Mouse (Mus musculus): ENCODE results near the gene Sel1l3.

Sel1l3 gene

DNA sequence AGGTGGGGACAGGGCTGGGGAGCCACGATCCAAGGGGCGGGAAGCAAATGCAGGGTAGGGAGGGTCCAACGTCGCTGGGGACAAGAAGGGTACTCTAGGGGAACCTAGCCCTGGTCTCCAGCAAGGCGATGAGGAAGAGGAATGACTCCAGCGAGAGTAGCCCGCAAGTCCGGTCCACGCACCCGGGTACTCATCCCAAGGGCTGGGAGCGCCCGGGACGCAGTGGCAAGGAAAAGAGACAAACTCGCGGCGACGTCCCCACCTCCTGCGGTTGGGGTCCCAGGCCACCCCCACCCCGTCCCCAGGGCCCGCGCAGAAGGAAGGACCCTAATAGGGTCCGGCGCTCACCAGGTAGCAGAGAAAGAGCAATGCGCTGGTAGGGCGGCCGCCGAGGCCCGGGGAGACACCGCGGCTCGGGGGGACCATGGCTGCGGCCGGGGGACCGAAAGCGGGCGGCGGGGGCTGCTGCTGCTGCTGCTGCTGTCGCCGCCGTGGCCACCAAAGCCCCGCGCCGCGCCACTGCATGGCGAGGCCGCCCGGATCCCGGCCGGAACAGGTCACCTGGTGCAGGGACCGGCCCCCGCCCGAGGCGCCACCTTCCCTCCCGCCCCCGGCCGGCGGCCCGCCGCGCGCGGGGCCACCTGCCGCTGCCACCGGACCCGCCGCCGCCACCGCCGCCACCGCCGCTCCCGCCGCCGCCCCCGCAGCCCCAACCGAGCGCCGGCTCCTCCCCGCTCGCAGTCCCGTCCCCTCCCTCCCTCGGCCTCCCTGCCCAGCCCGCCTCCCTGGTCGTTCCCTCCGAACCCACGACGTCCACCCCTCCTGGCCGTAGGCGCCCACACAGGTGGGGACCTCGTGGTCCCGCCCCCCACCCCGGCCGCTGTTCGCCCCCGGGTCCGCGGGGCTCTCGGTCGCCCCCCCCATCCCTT, 681 bp downstream of the Sel1l3 start:
- DNase-seq (ENCODE audit: low spot score in 2 of 2): no peak

DNA sequence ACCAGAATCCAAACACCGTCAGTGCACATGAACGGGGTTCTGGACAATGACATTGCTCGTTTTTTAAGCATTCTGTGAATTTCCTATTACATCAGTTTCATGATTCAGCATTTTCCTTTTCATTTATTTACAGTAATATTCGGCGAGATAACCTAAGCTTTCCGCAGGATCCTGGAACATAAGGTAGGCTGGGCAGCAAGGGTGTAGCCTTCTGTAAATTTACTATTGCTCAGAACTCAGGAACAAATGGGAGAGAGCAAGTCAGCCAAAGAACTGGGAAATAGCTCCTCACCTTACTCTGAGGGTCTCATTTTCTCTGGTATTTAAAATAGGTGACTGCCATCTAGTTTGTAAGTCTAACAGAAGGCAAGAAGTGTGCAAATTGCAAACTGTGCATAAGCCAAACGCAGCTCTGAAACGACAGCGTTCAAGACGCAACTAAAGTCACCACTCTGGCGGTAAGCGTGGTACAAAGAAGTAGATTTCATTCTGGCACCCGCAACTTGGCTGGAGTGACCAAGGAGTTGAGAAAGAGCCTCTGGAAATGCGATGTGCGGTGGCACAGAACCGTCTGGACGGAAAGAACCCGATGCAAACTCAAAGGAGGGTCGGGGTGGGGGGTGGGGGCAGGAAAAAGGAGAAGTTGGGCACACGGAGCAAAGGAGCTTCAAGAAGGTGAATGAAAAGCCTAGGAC, 1.5 kb downstream of the Sel1l3 start:
- DNase-seq (ENCODE audit: low spot score in 2 of 2): no peak

DNA sequence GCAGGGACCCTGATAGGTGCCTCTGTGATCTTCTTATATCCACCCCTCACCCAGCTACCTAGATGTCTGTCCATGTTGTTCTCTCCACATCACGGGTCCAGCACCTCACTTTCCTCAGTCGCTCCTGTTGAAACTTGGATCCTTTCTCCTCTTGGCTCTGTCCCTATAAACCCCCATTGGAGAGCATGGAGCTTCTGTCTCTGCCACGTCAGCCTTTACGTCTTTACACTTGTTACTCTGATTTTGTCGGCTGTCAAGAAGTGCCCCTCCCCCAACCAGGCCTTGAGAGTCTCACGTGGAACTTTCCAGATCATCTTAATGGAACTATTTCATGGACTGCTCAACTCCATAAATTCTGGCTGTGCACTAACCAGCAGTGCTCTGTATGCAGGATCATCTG, 2.5 kb downstream of the Sel1l3 start:
- DNase-seq (ENCODE audit: low spot score in 2 of 2): no peak

DNA sequence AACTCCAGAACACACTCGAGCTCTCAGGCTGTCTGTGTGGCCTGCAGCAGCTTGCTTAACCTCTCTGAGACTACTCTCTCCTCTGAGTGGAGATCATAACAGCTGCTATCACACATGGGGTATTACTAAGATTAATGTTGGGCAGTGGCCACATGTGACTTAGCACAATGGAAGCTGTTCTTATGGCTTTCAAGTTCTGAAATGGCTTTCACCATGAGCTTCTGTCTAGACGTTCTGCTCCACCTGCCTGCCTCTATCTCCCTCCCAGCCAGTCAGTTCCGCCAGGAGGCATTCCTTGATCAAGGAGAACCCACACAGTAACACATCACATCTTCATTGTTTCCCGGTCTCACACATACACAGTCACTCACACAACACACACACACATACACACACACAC, 3.2 kb downstream of the Sel1l3 start:
- DNase-seq (ENCODE audit: low spot score in 2 of 2): no peak

DNA sequence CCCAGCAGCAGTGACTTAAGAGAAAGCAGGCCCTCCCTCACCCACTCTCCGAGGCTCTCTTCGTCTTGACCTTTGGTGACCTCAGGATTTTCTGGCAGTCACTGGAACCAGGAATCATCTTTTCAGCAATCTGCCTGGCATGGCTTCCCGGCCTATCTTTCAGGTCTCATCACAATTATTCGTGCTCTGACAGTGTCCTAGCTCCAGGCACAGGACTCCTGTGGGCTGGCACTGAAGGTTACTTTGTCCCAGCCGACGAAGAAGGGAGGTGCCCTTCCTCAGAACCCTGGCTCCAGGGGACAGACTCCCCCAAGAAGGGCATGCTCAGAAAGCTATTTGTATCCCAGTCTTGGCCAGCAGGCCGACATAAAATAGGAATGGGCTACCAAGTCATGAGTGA, 4.0 kb downstream of the Sel1l3 start:
- no peak for DNase-seq (ENCODE audit: low spot score in 2 of 2)

DNA sequence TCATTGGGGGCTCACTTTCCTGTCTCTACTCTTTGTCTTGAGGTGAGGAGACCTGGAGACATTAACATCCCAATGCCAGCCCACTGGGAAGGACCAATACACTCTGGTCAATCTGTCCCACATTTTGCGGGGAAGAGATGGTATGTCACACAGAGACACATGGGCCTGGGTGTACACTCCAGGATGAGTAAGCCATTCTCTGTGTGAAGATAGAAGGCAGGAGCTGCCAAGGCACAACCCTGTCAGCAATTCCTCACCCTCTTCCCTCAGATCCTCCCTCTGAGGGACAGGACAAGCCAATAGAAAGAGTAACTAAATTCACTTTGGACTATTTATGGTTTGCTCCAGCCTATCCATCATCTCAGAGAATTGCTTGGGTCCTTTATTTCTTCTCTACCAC, 5.0 kb downstream of the Sel1l3 start:
- no peak for DNase-seq (ENCODE audit: low spot score in 2 of 2)

DNA sequence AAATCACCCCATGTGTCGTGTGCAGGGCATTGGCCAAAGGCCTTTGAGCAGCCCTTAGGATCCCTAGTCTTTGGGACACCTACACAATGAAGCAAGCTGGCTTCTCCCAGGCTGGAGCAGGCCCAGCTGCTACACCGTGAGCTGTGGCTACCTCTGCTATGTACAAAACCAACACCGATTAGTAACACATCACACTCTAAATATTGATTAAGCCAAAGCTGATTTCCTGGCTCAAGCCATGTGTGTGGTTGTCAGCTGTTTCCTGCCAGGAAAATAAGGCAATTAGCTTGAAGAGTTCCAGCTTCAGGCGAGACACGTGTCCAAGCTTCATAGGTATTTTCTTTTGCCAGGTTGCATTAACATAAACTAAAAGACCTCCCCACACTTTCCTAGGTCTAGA, 7.2 kb downstream of the Sel1l3 start:
- DNase-seq (ENCODE audit: low spot score in 2 of 2): no peak

DNA sequence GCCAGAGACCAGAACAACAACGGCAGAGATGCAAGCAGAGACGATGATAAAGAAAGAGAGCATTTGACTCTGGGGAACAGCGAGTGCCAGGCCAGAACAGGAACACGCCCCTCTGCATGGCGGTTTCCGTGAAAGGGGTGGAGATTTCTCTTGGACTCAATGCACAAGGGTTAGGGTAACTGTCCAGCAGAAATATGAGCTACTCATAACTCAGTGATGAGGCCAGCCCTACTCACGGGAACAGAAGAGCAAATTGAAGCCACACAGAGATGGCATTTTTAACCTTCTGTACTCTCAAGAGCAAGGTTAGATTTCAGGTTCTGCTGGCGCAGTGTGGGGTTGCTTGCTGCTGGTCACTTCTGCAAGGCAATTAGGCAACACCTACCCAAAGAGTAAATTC, 11.0 kb downstream of the Sel1l3 start:
- no peak for DNase-seq (ENCODE audit: low spot score in 2 of 2)

DNA sequence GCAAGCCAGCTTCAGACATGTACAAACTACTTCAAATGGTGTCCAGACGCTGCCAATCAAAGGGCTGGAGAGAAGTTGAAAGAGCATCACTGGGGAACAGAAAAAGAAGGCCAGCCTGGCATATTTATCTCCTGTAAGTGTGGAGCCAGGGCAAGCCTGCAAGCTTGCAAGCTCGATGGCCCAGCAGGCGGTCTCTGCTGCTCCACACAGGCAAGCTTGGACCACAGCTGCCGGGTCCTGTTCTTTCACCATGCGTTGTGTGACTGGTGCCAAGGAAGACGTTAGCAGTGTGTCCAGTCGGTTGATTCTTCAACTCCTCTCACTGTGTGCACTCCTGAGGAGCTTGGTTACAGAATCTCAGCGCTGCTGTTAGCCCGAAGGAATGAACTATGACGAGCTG, 12.9 kb downstream of the Sel1l3 start:
- DNase-seq (ENCODE audit: low spot score in 2 of 2): no peak

DNA sequence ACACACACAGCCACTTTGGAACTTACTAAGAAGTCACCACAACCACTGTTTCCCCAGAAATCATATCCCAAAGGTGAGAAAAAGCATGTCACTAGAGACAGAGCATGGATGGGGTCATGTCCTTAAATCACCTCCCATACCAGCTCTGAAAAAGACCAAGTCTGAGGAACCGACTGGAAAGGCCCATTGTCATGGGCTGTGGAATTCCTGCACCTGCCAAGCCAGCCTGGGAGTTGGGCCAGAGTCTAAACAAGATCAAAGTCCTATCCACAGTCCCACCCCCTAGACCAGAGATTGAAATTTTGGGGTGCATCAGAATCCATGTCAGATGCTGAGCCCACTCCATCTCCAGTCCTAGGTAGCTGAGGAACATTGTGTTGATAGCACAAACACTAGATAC, 15.3 kb downstream of the Sel1l3 start:
- no peak for DNase-seq (ENCODE audit: low spot score in 2 of 2)

DNA sequence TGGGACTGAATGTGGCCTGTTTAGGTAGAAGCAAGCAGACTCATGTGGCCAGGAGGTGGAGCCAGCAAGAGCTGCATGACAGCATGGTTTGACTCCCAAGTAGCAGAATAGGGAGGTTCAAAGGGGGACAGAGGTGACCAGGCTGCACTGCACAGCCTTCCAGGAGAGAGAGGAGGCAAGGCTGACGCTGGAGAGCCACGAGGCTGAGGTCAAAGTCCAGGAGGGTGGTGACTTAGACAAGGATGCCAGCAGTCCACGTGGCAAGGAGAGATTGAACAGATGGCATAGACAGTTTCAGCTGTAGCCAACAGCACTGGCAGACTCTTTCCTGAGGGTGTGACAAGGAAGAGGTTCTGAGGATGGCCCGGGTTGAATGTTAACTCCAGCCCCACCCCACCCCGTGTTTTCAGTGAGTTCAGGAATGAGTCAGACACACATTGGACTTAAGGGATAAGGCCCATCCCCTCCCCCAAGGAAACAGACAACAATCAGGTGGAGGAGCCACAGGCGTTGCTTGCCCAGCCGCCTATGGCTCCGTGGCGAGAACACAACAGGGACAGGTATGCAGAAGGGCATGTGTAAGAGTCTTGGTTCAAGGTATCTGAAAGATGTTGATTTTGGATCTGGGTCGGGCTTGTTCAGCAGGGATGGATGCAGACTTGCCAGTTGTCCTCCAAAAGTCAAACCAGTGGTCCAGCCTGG, 17.2 kb downstream of the Sel1l3 start:
- DNase-seq (ENCODE audit: low spot score in 2 of 2): no peak

DNA sequence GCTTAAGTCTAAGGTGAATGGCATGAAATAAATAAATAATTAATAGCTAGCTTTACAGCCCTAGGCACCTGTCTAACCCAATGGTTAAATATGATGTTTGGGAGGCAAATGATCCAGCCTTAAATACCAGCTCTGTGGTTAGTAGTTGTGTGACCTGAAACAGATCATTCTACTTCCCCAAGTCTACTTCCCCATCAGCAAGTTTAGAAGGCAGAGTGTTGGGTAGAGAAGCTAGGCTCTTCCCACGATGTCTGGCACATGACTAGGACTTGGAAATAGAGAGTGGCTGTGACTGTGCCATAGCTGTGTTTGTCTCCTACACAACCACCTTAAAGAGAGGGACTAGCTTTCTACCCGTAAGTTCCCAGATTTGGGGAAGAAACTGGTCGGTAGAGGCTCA, 18.9 kb downstream of the Sel1l3 start:
- DNase-seq (ENCODE audit: low spot score in 2 of 2): no peak

DNA sequence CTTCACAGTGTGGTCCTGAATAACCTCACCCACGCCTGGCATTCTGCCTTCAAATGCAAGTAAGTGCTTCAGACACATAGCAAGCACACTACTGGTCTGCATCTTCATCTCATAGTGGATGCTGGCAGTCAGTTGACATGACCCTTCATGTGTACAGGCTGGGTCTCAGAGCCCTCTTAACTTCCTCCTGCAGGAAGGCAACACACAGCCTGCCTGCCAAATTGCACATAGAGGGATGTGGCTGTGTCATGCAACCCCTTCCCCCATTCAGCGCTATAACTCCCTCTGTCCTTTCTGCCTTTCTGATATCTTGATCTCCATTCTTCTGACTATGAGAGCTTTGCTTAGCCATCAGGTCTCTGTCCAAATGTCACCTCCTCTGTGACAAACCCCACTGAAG, 19.3 kb downstream of the Sel1l3 start:
- no peak for DNase-seq (ENCODE audit: low spot score in 2 of 2)

DNA sequence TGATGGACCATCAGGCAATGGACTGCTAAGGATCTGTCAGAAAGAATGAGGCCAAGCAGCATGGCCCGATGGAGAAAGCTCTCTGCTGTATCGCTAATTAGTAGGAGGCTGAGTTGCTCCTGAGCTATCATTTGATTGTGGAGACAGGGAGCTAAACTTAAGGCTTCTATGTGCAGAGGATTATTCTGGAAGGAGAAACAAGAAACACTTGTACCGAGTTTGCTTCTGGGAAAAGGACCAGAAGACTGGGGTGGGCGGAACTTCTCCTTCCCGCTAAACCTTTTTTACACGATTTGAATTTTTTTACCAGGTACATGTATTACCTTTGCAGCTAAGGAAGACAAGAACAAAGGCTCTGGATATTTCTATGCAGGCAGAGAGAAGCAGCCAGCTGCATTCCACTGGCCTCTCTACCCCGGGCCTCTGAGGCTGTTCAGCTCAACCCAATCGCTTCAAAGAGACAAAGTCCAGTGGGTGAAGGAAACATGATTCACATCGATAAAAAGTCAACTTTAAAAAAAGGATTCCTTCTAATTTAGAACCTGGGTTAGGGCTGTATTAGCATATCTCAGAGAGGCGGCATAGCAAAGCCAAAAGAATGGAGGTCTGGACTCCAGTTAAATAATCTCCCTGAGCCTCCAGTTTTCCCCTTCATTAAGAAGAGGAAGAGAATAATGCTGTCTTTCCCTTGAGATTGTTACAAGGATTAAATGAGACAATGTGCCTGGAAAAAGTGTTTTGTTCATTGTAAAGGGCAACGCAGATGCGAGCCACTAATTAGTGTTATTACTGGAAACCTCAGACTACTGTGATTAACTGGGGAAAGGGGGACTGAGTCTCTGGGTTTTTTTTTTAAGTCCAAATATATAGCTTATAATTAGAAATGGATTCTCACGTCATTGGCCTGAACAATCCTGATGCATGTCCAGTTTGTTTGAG, 20.4 kb downstream of the Sel1l3 start:
- no peak for DNase-seq (ENCODE audit: low spot score in 2 of 2)

DNA sequence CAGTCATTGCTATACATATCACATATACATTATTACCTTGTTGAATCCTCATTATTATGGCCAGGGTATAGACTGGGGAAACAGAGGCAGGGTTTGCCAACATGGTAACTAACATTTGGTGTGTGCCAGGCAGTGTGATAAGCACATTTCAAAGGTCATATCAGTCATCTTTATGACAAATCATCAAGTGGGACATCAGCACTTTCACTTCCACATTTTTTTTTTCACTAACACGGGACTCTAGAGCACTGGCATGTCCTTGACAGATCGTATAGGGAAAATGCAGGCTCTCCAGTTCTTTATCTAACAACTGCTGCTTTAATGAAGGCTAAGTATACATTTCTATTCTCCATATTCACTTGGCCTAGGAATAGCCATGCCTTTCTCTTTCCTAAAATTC, 25.1 kb downstream of the Sel1l3 start:
- no peak for DNase-seq (ENCODE audit: low spot score in 2 of 2)

DNA sequence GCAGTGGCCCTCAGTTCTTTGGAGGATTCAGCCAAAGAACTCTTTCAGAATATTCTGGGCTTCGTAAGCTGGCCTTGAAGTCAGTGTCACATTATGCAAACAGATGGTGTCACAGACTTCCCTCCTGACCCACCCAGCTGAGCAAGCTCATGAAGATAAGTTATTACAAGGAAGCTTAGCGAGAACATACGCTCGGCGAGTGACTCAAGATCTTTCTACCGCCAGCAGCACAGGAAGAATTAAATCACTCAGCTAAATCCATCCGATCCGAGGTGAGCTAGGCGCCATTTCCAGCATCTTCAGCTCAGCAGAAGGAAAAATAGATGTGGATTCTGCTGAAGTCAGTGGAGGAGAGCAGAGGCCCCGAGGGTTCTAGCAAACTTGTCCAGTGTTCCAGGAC, 26.5 kb downstream of the Sel1l3 start:
- no peak for DNase-seq (ENCODE audit: low spot score in 2 of 2)

DNA sequence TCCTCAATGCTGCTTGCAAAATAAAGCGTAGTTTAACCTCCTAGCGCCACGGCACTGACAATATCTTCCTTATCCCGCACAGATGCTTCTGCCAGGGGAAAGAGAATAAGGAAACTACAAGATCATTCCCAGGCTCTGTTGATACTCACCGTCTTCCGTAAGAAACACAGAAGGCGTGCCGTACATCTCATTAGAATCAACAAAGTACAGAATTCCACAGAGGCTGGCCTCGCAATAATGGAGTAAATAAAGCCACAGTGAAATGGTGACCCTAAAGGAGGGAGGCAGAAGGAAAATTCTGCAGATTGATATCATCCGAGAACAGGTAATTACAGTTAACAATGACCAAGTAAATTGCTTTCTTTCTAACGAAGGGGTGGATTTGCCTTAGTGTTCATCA, 27.9 kb downstream of the Sel1l3 start:
- no peak for DNase-seq (ENCODE audit: low spot score in 2 of 2)

DNA sequence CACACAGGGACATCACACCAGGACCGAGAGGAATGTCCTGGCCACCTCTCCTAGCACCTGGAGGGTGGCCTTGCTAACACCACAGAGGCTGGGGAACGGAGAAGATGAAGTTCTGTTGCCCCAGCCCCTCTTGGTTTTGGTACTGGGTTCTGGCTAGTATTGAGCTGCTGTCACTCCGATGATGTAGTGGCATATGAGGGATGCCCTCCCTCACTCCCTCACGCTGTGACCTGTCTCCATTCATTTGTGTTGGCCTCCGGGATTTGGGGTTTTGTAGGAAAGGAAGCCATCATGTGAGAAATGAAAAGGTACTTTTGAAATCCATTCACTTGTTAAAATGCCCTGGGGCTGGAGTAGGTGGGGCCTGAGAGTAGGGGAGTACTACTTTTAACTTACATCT, 33.8 kb downstream of the Sel1l3 start:
- no peak for DNase-seq (ENCODE audit: low spot score in 2 of 2)

DNA sequence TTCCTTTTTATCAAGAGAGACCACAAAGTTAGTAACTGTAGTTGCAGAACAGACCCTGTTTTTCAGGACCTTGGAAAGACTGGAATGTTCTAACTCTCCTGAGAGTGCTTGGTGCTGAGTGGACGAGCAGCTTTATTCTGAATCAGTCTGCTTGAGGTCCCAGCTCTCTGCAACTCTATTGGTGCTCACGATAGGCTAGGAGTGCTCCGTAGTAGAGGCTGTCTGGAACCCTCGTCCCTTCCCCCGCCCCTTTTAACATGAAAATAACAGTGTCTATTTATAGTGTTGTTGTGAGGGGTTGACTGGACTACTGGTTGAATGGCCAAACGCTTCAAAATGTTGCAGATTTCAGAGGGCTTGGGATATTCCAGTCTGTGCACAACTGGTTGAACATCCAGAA, 37.0 kb downstream of the Sel1l3 start:
- DNase-seq (ENCODE audit: low spot score in 2 of 2): no peak

DNA sequence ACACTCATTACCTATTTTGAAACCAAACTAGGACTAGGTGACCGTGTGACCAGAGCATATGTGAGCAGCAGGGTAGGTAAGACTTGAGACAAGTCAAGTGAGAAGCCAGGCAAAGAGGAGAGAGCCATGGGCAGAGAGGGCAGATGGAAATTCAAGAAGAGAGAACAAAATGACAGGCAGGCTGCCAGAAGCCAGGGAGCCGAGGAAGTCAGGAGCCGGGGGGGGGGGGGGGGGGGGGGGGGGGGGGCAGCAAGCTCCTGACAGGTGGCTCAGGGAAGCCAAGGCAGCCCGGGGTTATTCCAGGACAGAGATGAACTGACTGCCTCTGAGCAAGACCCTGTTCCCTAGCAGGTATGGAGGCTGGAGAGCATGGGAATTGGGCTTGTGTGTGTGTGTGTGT, 37.7 kb downstream of the Sel1l3 start:
- no peak for DNase-seq (ENCODE audit: low spot score in 2 of 2)

DNA sequence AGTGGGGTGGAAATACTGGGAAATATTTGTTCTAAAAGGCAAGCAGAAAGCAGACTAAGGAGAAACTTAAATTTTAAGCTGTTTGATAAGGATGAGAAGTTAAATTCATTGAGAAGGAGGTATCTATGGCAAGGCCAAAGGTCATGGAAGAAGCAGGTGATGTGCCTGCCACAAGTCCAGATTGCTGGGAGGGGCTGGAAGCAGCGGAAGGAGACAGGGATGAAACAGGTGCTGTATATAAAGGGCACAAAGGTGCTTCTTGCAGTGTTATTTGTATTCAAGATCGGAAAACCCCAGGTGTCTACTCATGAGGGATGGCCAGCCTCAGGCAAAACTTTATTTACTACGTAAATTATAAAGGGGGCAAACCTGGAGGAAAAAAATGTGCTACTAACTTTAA, 38.5 kb downstream of the Sel1l3 start:
- DNase-seq (ENCODE audit: low spot score in 2 of 2): no peak

DNA sequence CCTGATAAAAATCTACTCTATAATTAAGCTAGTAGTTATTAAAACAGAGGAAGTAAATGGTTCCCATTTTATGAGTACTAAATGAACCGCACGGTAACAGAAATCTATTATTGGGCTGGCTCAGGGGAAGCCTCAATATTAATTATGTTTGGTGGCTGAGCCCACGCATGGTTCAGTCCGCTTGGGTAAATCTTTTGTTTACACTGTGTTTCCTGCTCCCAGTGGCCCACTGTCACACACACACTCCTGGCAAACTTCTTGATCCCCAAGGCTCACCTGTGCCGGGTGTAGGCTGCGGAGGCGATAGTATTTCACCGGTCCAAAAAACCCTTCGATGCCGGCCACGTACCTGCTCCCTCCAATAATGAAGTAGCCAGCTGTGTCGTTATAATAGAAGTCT, 39.3 kb downstream of the Sel1l3 start:
- no peak for DNase-seq (ENCODE audit: low spot score in 2 of 2)

Data from frontal cortex, postnatal 25 days (tissue).